Mouse (Mus musculus): ENCODE measurements at regions not wholly inside any gene's neighbourhood (a gene's known extent, or its start where the extent isn't known, plus 50 kb on each side); places are given as distances from the start of the nearest gene placed in this dataset.

GRCm38 (mm10) chr3:138626230-138626629, 100.3 kb downstream of the Eif4e start:
- H3K4me1 ChIP-seq (ENCODE audit: control insufficient read depth, insufficient read depth, low read length) = no peaks in the 10 kb centered on the region
- H3K9me3 ChIP-seq (replicated peaks; ENCODE audit: control insufficient read depth, insufficient read depth, low read length, poor library complexity, severe bottlenecking) = peaks cover 7% of the 10 kb centered on the region; the same call in 1 of the 2 replicates
- H3K27me3 ChIP-seq (ENCODE audit: control insufficient read depth, insufficient read depth, low read length, poor library complexity, severe bottlenecking) = no peaks in the 10 kb centered on the region
- no peak overlapping the region for H3K4me3 ChIP-seq (ENCODE audit: low read depth, low read length)
- TF ChIP-seq EP300 (IDR thresholded peaks at IDR 0.05; ENCODE audit: insufficient read depth, low read depth, low read length) (no peak), CTCF (IDR thresholded peaks at IDR 0.05; ENCODE audit: low read depth, low read length) (no peak), POLR2A (IDR thresholded peaks at IDR 0.05; ENCODE audit: insufficient read depth, low read length) (no peak)
- H3K27ac ChIP-seq (ENCODE audit: insufficient read depth, low read length) = no peak overlapping the region
- no peak overlapping the region for H3K9ac ChIP-seq (ENCODE audit: low read depth, poor library complexity, severe bottlenecking)
- no peaks in the 10 kb centered on the region for H3K36me3 ChIP-seq (ENCODE audit: control insufficient read depth, insufficient read depth, low read length, poor library complexity, severe bottlenecking)

GRCm38 (mm10) chr3:138630231-138630630, 104.3 kb downstream of the Eif4e start:
- H3K27me3 ChIP-seq (ENCODE audit: control insufficient read depth, insufficient read depth, low read length, poor library complexity, severe bottlenecking) = no peaks in the 10 kb centered on the region
- H3K36me3 ChIP-seq (ENCODE audit: control insufficient read depth, insufficient read depth, low read length, poor library complexity, severe bottlenecking) = no peaks in the 10 kb centered on the region
- no peak overlapping the region for H3K27ac ChIP-seq (ENCODE audit: insufficient read depth, low read length)
- TF ChIP-seq EP300 (IDR thresholded peaks at IDR 0.05; ENCODE audit: insufficient read depth, low read depth, low read length) = no peak
- no peak for TF ChIP-seq POLR2A (IDR thresholded peaks at IDR 0.05; ENCODE audit: insufficient read depth, low read length)
- TF ChIP-seq CTCF (IDR thresholded peaks at IDR 0.05; ENCODE audit: low read depth, low read length) = no peak
- no peaks in the 10 kb centered on the region for H3K9me3 ChIP-seq (replicated peaks; ENCODE audit: control insufficient read depth, insufficient read depth, low read length, poor library complexity, severe bottlenecking)
- H3K9ac ChIP-seq (ENCODE audit: low read depth, poor library complexity, severe bottlenecking) = no peak overlapping the region
- H3K4me3 ChIP-seq (ENCODE audit: low read depth, low read length) = no peak overlapping the region
- no peaks in the 10 kb centered on the region for H3K4me1 ChIP-seq (ENCODE audit: control insufficient read depth, insufficient read depth, low read length)

- Histone ChIP-seq H3K9ac (ENCODE audit: low read depth, poor library complexity, severe bottlenecking) (no peak overlapping the region), H3K27me3 (ENCODE audit: control insufficient read depth, insufficient read depth, low read length, poor library complexity, severe bottlenecking) (no peaks in the 10 kb centered on the region), H3K4me3 (ENCODE audit: low read depth, low read length) (no peak overlapping the region), H3K27ac (ENCODE audit: insufficient read depth, low read length) (no peak overlapping the region), H3K4me1 (ENCODE audit: control insufficient read depth, insufficient read depth, low read length) (no peaks in the 10 kb centered on the region), H3K36me3 (ENCODE audit: control insufficient read depth, insufficient read depth, low read length, poor library complexity, severe bottlenecking) (no peaks in the 10 kb centered on the region), H3K9me3 (replicated peaks; ENCODE audit: control insufficient read depth, insufficient read depth, low read length, poor library complexity, severe bottlenecking) (no peaks in the 10 kb centered on the region)
- TF ChIP-seq POLR2A (IDR thresholded peaks at IDR 0.05; ENCODE audit: insufficient read depth, low read length) (no peak), EP300 (IDR thresholded peaks at IDR 0.05; ENCODE audit: insufficient read depth, low read depth, low read length) (no peak), CTCF (IDR thresholded peaks at IDR 0.05; ENCODE audit: low read depth, low read length) (no peak)
These were observed 106.1 kb downstream of the Eif4e start for GRCm38 (mm10) chr3:138632086-138632485.

- H3K36me3 ChIP-seq (ENCODE audit: control insufficient read depth, insufficient read depth, low read length, poor library complexity, severe bottlenecking) = no peaks in the 10 kb centered on the region
- peaks cover 2% of the 10 kb centered on the region for H3K4me1 ChIP-seq (ENCODE audit: control insufficient read depth, insufficient read depth, low read length)
- TF ChIP-seq CTCF (IDR thresholded peaks at IDR 0.05; ENCODE audit: low read depth, low read length) (peak; percentile 86), EP300 (IDR thresholded peaks at IDR 0.05; ENCODE audit: insufficient read depth, low read depth, low read length) (no peak)
- H3K27ac ChIP-seq (ENCODE audit: insufficient read depth, low read length) = no peak overlapping the region
- no peaks in the 10 kb centered on the region for H3K9me3 ChIP-seq (replicated peaks; ENCODE audit: control insufficient read depth, insufficient read depth, low read length, poor library complexity, severe bottlenecking)
- no peak overlapping the region for H3K4me3 ChIP-seq (ENCODE audit: low read depth, low read length)
- H3K27me3 ChIP-seq (ENCODE audit: control insufficient read depth, insufficient read depth, low read length, poor library complexity, severe bottlenecking) = no peaks in the 10 kb centered on the region
- no peak overlapping the region for H3K9ac ChIP-seq (ENCODE audit: low read depth, poor library complexity, severe bottlenecking)
These were observed 100.0 kb upstream of the Tspan5 start for GRCm38 (mm10) chr3:138642026-138642425.

- no peaks in the 10 kb centered on the region for H3K9me3 ChIP-seq (replicated peaks; ENCODE audit: control insufficient read depth, insufficient read depth, low read length, poor library complexity, severe bottlenecking)
- no peak overlapping the region for H3K27ac ChIP-seq (ENCODE audit: insufficient read depth, low read length)
- H3K4me1 ChIP-seq (ENCODE audit: control insufficient read depth, insufficient read depth, low read length) = peaks cover 2% of the 10 kb centered on the region
- peak overlapping the region; percentile 4 for H3K4me3 ChIP-seq (ENCODE audit: low read depth, low read length)
- H3K27me3 ChIP-seq (ENCODE audit: control insufficient read depth, insufficient read depth, low read length, poor library complexity, severe bottlenecking) = no peaks in the 10 kb centered on the region
- H3K9ac ChIP-seq (ENCODE audit: low read depth, poor library complexity, severe bottlenecking) = no peak overlapping the region
- TF ChIP-seq CTCF (IDR thresholded peaks at IDR 0.05; ENCODE audit: low read depth, low read length) (no peak), POLR2A (IDR thresholded peaks at IDR 0.05; ENCODE audit: insufficient read depth, low read length) (no peak), EP300 (IDR thresholded peaks at IDR 0.05; ENCODE audit: insufficient read depth, low read depth, low read length) (no peak)
- H3K36me3 ChIP-seq (ENCODE audit: control insufficient read depth, insufficient read depth, low read length, poor library complexity, severe bottlenecking) = no peaks in the 10 kb centered on the region
These were observed 98.1 kb upstream of the Tspan5 start for GRCm38 (mm10) chr3:138643951-138644285.

- no peak overlapping the region for H3K9ac ChIP-seq (ENCODE audit: low read depth, poor library complexity, severe bottlenecking)
- no peak overlapping the region for H3K27ac ChIP-seq (ENCODE audit: insufficient read depth, low read length)
- H3K9me3 ChIP-seq (replicated peaks; ENCODE audit: control insufficient read depth, insufficient read depth, low read length, poor library complexity, severe bottlenecking) = no peaks in the 10 kb centered on the region
- TF ChIP-seq EP300 (IDR thresholded peaks at IDR 0.05; ENCODE audit: insufficient read depth, low read depth, low read length) = no peak
- peak overlapping the region; percentile 4 for H3K4me3 ChIP-seq (ENCODE audit: low read depth, low read length)
- H3K27me3 ChIP-seq (ENCODE audit: control insufficient read depth, insufficient read depth, low read length, poor library complexity, severe bottlenecking) = no peaks in the 10 kb centered on the region
- H3K36me3 ChIP-seq (ENCODE audit: control insufficient read depth, insufficient read depth, low read length, poor library complexity, severe bottlenecking) = no peaks in the 10 kb centered on the region
- H3K4me1 ChIP-seq (ENCODE audit: control insufficient read depth, insufficient read depth, low read length) = peaks cover 2% of the 10 kb centered on the region
These were observed 97.6 kb upstream of the Tspan5 start for GRCm38 (mm10) chr3:138644286-138644951.

Data from ES-Bruce4 (cell line).